Mouse (Mus musculus) right cerebral cortex, postnatal 4 days (tissue): ENCODE data around the gene Dusp3.

ENCODE experiments used
- DNase-seq: peaks from one replicate; pipeline ENCODE4 v3.0.0-alpha.2; 2022

Dusp3 gene

DNA sequence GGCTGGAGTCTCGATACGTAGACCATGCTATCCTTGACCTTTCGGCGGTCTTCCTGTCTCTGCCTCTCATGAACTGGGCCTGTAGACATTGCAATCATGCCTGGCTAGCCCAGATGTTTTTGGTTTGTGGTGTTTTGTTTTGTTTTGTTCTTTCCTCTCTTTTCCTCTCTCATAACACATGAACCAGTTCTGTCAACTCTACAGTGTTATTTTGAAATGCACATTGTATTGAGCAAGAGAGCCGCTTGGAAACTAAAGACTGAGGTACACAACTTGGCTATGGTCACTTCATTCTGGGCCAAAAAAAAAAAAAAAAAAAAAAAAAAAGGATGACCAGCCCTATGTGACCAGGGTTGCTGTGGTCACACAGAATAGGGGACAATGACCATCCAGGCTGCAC, 14.2 kb downstream of the Dusp3 start:
- DNase-seq = no peak

- DNase-seq = no peak
These were observed 14.7 kb downstream of the Dusp3 start for GRCm38 (mm10) chr11:101972097-101972496.

- DNase-seq = no peak
These were observed 15.4 kb downstream of the Dusp3 start for GRCm38 (mm10) chr11:101971410-101971809.

GRCm38 (mm10) chr11:101969835-101970234, 17.0 kb downstream of the Dusp3 start:
- no peak for DNase-seq

GRCm38 (mm10) chr11:101968791-101969190, 18.0 kb downstream of the Dusp3 start:
- peak; percentile 83 for DNase-seq

DNA sequence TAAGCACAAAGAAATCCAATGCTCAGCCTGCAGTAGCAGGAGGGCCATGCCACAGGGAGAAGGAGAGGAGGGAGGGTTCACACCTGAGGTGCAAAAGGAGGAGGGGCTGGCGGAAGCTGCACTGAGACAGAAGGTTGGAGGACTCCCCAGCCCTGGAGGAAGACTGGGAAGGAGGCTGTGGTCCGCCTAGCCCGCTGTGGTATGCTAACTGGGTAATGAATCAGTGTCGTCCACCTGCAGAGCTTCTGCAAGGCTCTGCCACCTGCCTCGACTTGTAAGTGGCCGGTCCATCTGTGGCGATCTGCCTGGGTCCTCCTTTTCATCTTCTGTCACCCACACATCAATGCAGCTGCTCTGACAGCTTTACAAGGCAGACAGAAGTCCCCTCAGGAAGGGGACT, 18.5 kb downstream of the Dusp3 start:
- DNase-seq = no peak

- DNase-seq = no peak
These were observed 19.7 kb downstream of the Dusp3 start, which contains the start of gene Sost for GRCm38 (mm10) chr11:101966965-101967614. Sost (minus strand) TSS chr11:101967015.

- DNase-seq = no peak
These were observed 21.3 kb downstream of the Dusp3 start for GRCm38 (mm10) chr11:101965553-101965952.

- no peak for DNase-seq
These were observed 22.2 kb downstream of the Dusp3 start for GRCm38 (mm10) chr11:101964647-101965046.

DNA sequence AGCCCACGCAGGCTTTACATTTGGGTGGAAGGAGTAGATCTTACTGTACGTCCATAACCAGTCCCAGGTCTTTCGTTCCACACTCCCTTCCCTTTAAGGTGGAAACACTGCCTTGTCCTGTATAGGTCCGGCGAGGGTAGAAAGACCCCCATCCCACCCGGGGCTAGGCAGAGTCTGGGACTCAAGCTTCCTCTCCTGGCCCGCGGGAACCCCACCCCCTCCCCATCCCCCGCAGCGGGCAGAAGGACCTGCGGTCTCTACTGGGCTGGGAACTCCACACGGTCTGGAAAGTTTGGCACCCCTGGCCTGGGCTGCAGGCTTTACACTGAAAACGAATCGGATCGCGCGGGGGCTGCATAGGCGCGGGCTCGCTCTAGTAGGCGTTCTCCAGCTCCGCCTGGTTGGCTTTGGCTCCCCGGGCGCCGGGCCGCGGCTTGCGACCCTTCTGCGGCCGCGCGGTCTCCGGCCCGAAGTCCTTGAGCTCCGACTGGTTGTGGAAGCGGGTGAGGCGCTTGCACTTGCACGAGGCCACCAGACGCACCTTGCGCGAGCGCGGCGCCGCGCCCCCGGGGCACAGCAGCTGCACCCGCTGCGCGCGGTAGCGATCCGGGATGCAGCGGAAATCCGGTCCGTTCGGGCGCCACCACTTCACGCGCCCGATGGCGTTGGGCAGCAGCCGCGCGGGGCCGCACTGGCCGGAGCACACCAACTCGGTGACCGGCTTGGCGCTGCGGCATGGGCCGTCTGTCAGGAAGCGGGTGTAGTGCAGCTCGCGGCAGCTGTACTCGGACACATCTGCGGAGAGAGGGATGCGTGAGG, 23.1 kb downstream of the Dusp3 start:
- peak; percentile 51 for DNase-seq

DNA sequence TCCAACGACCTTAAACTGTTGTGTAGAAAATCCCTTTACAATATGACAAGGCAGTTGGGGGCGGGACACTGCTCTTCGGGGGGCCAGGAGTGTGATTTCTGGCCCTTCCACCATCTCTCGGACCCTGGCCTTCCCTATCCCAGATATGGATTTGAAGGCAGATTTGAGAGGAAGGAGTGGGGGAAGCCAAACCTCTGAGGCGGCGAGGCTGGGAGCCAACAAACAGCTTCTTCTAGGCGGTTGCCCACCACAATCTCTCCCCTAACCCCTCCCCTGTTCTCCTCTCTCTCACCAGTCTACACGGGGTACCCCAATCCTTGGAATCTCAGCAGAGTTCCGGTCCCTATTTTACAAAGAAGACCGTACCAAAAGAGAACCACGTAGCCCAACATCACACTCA, 23.8 kb downstream of the Dusp3 start:
- DNase-seq = no peak

- no peak for DNase-seq
These were observed 29.3 kb downstream of the Dusp3 start for GRCm38 (mm10) chr11:101957476-101957875.

DNA sequence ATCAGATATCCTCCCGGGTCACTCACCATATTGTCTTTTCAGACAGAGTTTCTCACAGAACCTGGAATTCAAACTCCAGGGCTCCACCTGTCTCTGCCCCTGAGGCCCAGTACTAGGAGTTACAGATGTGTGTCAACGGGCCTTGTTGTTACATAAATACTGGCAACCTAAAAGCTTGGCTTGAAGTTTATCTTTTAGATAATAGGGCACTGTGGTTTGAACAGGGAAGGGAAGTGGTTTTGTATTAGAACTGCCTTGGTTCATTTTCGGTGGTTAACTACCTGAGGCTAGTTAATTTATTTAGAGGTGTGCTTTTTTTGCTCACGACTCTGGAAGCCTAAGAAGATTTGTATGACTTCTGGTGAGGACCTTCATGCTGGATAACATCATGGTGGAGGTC, 33.4 kb downstream of the Dusp3 start:
- no peak for DNase-seq

GRCm38 (mm10) chr11:101952541-101953341, 34.1 kb downstream of the Dusp3 start:
- no peak for DNase-seq

- DNase-seq = no peak
These were observed 36.8 kb downstream of the Dusp3 start for GRCm38 (mm10) chr11:101950021-101950420.

DNA sequence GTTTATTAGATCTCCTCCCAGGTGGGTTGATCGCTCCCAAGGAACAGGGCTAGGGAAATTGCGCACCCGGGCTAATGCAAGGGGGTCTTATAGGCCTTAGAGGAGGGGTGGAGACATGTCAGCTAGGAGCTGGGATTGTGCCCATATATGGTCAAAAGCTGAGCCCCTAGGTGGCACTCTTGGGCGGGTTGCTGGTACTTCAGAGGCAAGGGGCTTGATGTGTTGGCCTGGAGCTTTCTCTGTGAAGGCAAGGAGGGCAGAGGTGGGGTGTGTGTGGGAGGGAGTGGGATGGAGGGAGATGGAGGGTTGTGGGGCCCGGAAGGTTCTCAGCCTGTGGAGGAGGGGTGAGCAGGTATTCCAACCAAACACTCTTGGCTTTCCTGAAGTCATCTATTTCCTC, 40.3 kb downstream of the Dusp3 start:
- DNase-seq = no peak

DNA sequence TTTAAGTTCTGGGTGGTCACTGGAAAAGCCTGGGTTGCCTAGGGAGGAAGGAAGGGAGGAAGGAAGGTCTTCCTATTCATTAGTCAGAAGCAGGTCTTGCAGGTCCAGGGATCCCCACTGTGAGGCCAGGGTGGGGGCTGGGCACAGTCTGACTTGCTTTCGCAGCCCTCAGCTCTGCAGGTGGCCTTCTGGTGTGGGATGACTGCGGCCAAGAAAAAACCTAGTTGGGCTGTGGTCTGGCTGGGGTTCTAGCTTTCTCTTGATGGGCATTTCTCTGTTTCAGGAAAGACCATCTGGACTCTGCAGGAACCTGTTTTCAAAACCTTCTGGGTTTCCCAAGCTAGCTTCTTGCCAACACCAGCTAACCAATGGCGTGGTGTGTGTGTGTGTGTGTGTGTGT, 43.8 kb downstream of the Dusp3 start:
- no peak for DNase-seq

- peak; percentile 41 for DNase-seq
These were observed 49.7 kb downstream of the Dusp3 start for GRCm38 (mm10) chr11:101937108-101937507.

DNA sequence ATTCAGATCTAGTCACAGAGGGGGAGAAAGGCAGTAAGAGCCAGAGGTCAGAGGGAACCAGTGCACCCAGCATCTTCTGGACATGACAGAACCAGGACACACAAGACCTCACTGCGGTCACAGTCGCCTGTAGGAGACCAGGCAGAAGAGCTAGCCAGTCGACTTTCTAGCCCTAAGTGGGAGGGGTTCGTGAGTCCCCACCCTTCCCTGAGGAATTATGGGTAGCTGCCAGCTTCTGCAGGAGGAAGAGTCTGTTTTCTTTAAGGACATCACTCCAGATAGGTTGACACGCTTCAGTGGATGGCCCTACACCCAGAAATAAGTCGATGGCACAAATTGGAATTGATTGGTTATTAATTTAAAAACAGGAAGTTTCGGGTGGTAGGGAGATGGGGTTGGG, 50.4 kb downstream of the Dusp3 start:
- DNase-seq = no peak

DNA sequence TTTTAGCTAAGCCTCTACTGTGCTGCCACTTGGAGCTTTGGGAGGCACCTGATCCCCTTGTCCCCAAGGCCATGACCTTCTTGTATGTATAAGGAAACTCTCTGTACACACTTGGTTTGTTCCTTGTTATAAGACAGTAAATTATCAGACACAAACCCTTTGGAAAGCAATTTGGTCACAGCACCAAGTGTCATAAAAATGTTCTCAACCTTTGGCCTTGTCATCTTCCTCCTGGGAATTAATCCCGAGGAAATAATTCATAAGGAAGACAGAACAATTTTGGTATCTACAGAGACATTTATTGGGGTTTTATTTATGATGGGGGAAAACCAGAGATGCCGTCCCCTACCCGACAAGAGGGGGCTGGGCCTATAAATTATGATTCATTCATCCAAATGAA, 51.1 kb downstream of the Dusp3 start:
- no peak for DNase-seq

DNA sequence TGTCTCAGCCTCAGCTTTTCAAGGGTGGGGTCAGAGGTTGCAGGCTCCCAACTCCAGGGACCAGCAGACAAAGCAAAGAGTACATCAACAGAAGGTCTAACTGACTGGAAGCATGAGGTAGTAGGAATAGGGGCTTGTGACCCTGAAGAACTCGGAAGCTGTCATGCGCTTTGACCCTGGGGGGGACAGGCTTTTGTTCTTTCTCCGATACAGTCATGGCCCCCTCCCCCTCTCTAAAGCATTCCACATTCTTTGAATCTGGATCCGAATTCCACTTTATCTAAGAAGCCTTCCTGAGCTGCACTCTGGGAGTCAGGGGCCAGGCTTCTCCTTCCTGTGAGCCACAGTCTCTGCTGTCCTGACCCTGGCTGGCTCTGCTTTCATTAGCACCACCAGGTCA, 54.8 kb downstream of the Dusp3 start:
- no peak for DNase-seq

DNA sequence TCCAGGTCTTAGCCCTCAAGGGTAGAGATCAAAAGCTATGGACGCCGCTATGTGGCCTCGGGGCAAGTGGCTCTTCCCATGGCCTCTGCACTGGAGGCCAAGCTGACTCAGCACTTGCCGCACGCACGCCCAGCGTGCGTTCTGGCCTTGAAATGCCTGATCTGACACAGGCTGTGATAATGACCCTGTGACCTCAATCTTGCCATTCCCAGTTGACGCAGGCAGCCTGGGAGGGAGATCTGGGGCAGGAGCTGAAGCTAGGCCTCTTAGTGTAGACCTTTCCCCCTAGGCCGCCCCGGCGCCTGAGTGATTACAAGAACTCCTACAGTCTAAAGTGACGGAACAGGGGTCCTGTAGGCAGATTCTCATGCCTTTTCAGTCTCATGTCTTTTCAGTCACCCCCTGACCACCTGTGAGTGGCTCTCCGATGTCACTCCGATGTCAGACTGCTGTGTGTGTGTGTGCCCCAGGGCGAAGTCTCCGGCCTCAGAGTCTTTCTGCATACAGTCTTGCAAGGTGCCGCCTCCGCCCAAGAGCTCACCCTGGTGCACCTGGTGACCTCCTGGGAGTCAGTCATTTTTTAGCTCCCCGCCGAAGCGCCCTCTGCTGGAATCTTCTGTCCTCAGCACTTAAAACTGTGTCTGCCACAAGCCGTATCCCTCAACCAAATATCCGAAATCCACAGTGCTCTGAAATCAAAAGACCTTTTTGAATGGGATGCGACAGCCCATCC, 58.6 kb downstream of the Dusp3 start:
- DNase-seq = peak; percentile 34
